Mouse (Mus musculus) megakaryocyte-erythroid progenitor cell, adult 5-6 weeks (primary cell): ENCODE data around the gene Olfr748. TPM values are rescaled to one million over a fixed set of nuclear protein-coding genes. Genes with fewer than 3 reads are reported as not detected.
"Not testable (repeated sequence)": the region's sequence is repeated elsewhere in the genome, so short reads cannot be mapped to it uniquely, and the experiment has no call there.

Experiments
- ATAC-seq: replicated peaks from 2 replicates; pipeline ENCODE4 v1.8.0; 2016; ENCODE audit warnings: mild to moderate bottlenecking, inconsistent platforms; ENCODE audit not compliant: severe bottlenecking, poor library complexity, low FRiP score, low TSS enrichment
- total RNA-seq, 2 experiments: library from RNA; stranded (forward) in 1 of 2; stranded (reverse) in 1 of 2; fragments of 200-1000, 215-1000 nt in 1 of 2; fragments of >200 nt in 1 of 2; fragmentation: Nextera tagmentation in 1 of 2; gene quantifications; 2 replicates each; pipeline ENCODE4 v1.2.3; 2014 to 2017

The Olfr748 gene
- not detected in 2 replicates for total RNA-seq (2014; fragmentation: Nextera tagmentation)
- not detected in 2 replicates for total RNA-seq (2017)

DNA sequence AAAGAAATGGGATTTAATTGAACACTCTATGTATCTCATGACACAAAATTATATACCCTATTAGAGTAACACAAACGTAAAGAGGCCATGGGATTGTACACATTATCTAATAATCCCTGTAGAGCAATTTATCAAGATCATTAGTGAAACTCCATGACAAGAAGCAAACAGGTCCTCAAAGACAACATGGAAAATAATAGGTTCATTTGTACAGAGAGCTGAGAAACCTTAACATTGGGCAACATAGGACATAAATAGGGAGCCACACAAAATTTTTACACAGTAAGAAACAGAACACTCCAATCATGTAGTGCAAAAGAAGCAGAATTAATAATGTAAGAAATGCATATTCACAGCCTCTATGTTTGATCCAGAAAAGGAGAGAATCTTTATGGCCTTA lies at the start of gene Olfr748:
Gene Olfr748, plus strand, starts transcription at position 301 of the 400 bp plus-strand sequence.
- no peak for ATAC-seq

DNA sequence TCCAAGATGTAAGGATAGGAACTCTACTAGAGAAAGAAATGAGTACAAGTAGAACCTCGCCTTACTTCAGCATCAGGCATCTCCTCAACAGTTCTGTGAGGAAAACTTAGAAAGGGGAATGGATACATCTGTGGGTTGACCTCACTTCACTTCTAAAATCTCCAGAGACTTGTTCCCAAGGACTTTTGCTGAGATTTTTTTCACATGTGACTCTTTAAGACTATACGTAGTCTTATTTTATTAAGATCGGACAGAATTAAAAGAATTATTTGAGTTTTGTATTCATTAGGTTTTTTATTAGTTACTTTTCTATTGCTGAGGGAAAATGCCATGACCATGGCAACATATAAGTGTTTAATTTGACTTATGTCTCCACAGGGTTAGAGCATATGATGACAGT lies 14.1 kb upstream of the Olfr748 start, which contains the start of gene Olfr747:
Gene Olfr747, minus strand, starts transcription at position 101 of the 400 bp plus-strand sequence.
- no peak for ATAC-seq

DNA sequence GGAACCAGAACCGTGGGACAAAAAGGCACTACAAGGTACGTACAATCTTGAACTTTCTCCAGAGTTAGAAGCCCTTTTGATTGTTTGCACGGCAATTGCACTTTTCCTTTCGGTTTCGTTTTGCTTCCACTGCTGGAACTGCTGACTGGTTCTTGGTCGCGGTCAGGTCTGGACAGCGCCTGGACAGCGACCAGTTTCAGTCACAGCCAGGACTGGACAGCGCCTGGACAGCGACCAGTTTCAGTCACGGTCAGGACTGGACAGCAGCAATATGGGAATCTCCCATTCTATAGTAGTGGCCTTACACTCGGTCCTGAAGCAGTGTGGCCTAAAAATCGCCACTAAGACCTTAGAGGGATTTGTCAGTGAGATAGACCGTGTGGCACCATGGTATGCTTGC lies 12.7 kb downstream of the Olfr748 start:
- ATAC-seq, result not testable (repeated sequence)

DNA sequence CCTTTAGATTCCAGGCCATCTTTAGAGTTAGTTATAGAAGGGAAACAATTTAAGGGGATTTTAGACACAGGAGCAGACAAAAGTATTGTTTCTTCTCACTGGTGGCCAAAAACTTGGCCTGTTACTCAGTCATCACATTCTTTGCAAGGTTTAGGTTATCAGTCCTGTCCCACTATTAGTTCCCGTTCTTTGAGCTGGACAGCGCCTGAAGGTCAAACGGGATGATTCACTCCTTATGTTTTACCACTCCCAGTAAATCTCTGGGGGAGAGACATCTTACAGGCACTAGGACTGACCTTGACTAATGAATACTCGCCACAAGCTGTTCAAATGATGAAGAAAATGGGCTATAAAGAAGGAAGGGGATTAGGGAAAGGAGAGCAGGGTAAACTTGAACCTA lies 15.2 kb downstream of the Olfr748 start:
- not testable (repeated sequence) for ATAC-seq

DNA sequence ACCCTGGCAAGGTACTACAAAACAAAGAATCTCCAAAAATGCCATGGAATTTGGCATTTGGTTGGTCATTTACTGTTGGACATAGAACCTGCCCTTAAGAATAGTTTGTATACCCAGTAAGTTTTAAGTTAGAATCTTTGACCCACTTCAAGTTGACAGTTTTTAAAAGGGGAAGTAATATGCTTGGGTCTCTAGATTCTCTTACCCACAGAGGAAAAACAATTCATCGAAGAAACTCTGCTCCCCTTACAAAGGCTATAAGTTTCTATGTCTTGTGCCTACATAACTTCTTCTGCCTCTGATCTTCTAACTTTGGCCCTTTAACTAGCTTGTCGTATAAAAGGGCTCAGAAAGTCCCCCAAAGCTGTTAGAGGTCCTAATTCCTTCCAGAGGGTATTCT lies 33.2 kb downstream of the Olfr748 start:
- no peak for ATAC-seq

DNA sequence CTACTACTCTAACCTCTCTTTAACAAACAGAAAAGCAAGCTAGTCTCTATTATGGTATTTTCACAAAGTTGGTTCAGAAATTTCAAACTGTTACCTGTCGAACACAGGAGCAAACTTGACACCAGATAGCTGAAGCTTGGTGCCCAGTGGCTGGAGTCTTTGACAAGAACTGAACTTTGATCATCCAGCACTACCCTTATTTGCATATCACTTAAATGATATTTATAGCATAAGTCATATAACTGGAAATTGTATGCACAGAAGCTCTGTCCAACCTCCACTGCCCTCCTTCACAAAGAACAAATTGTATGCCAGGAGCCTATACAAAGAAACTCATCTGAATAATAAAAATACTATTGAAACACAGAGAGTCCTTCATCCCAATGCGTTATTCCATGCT lies 34.4 kb downstream of the Olfr748 start:
- ATAC-seq, result no peak

DNA sequence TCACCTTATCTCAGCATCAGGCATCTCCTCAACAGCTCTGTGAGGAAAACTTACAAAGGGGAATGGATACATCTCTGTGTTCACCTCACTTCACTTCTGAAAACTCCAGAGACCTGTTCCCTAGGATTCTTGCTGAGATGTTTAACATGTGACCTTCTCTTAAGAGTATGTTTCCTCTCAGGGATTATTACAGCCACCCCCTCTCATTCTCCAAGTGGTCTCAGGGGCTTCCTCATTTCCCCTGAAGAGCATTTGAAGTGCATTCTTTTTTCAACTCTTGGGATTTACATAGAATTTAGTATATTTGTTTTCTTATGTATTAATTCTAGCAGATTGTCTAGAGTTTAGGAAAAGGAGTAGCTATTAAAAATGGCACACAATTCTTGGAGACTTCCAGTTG lies 37.8 kb downstream of the Olfr748 start, which contains the start of gene Olfr749:
Gene Olfr749, minus strand, starts transcription at position 101 of the 400 bp plus-strand sequence.
- no peak for ATAC-seq

DNA sequence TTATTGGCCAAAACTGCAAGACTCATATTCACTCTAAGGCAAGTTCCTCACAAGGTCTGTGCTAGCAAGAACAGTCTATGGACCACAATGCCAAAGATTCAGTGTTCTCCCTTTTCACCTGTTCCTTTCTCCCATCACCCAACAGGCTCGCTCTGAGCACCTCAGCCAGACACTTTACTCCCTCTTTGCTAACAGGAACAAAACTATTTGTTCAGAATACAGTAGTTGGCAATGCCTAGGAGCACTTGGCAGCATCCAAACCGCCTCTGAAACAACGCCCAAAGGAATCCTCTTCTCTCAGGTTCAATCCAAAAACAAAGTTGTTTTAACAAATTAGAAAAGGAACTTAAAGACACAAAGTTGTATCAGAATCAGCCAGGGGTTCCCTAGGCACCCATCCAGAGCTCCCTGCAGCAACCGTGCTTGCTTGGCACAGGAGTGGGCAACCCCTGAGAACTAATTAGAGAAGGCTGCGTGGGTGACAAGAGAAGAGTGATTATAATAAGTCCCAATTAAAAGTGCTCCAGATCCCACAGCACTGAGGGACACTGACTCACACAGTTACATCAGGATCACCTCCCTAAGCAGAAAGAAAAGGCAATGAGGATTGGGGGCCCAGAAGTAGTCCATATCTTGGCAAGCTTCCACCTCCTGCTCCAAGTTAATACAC lies 51.4 kb downstream of the Olfr748 start:
- ATAC-seq, result no peak

Other genes starting within 250 kb of the Olfr748 start
- not detected in 2 replicates for gene Olfr741, start 234.6 kb upstream of the Olfr748 start, total RNA-seq (2014; fragmentation: Nextera tagmentation)
- gene Olfr741, start 234.6 kb upstream of the Olfr748 start, total RNA-seq (2017), result not detected in 2 replicates
- gene Olfr742, start 203.8 kb upstream of the Olfr748 start, total RNA-seq (2014; fragmentation: Nextera tagmentation), result not detected in 2 replicates
- not detected in 2 replicates for gene Olfr742, start 203.8 kb upstream of the Olfr748 start, total RNA-seq (2017)
- not detected in 2 replicates for gene Olfr743, start 185.5 kb upstream of the Olfr748 start, total RNA-seq (2014; fragmentation: Nextera tagmentation)
- not detected in 2 replicates for gene Olfr743, start 185.5 kb upstream of the Olfr748 start, total RNA-seq (2017)
- not detected in 2 replicates for gene Olfr744, start 92.5 kb upstream of the Olfr748 start, total RNA-seq (2014; fragmentation: Nextera tagmentation)
- gene Olfr744, start 92.5 kb upstream of the Olfr748 start, total RNA-seq (2017), result not detected in 2 replicates
- gene Olfr745, start 68.0 kb upstream of the Olfr748 start, total RNA-seq (2014; fragmentation: Nextera tagmentation), result not detected in 2 replicates
- not detected in 2 replicates for gene Olfr745, start 68.0 kb upstream of the Olfr748 start, total RNA-seq (2017)
- not detected in 2 replicates for gene Olfr746, start 60.3 kb upstream of the Olfr748 start, total RNA-seq (2014; fragmentation: Nextera tagmentation)
- not detected in 2 replicates for gene Olfr746, start 60.3 kb upstream of the Olfr748 start, total RNA-seq (2017)
- not detected in 2 replicates for gene Olfr747, start 14.2 kb upstream of the Olfr748 start, total RNA-seq (2014; fragmentation: Nextera tagmentation)
- not detected in 2 replicates for gene Olfr747, start 14.2 kb upstream of the Olfr748 start, total RNA-seq (2017)
- gene Olfr749, start 37.7 kb downstream of the Olfr748 start, total RNA-seq (2014; fragmentation: Nextera tagmentation), result not detected in 2 replicates
- gene Olfr749, start 37.7 kb downstream of the Olfr748 start, total RNA-seq (2017), result not detected in 2 replicates
- 25.4 and 29.8 TPM in 2 replicates for gene Ttc5, start 78.1 kb downstream of the Olfr748 start, total RNA-seq (2014; fragmentation: Nextera tagmentation)
- 25.4 and 36.3 TPM in 2 replicates for gene Ttc5, start 78.1 kb downstream of the Olfr748 start, total RNA-seq (2017)
- gene Ccnb1ip1, start 100.4 kb downstream of the Olfr748 start, total RNA-seq (2014; fragmentation: Nextera tagmentation), result not detected in 2 replicates
- gene Ccnb1ip1, start 100.4 kb downstream of the Olfr748 start, total RNA-seq (2017), result not detected in 2 replicates
- gene Parp2, start 100.5 kb downstream of the Olfr748 start, total RNA-seq (2014; fragmentation: Nextera tagmentation), result 66.6 and 128 TPM in 2 replicates
- 89.0 and 128 TPM in 2 replicates for gene Parp2, start 100.5 kb downstream of the Olfr748 start, total RNA-seq (2017)
- 11.1 and 25.3 TPM in 2 replicates for gene Tep1, start 163.2 kb downstream of the Olfr748 start, total RNA-seq (2014; fragmentation: Nextera tagmentation)
- gene Tep1, start 163.2 kb downstream of the Olfr748 start, total RNA-seq (2017), result 2.7 and 9.1 TPM in 2 replicates
- not detected in 2 replicates for gene Klhl33, start 190.1 kb downstream of the Olfr748 start, total RNA-seq (2014; fragmentation: Nextera tagmentation)
- not detected in 2 replicates for gene Klhl33, start 190.1 kb downstream of the Olfr748 start, total RNA-seq (2017)
- 76.3 and 83.3 TPM in 2 replicates for gene Osgep, start 217.5 kb downstream of the Olfr748 start, total RNA-seq (2014; fragmentation: Nextera tagmentation)
- gene Osgep, start 217.5 kb downstream of the Olfr748 start, total RNA-seq (2017), result 80.5 and 105 TPM in 2 replicates
- gene Apex1, start 217.6 kb downstream of the Olfr748 start, total RNA-seq (2014; fragmentation: Nextera tagmentation), result 152 and 166 TPM in 2 replicates
- gene Apex1, start 217.6 kb downstream of the Olfr748 start, total RNA-seq (2017), result 202 and 220 TPM in 2 replicates
- 12.6 and 21.0 TPM in 2 replicates for gene Pip4p1, start 223.5 kb downstream of the Olfr748 start, total RNA-seq (2014; fragmentation: Nextera tagmentation)
- 10.9 and 12.6 TPM in 2 replicates for gene Pip4p1, start 223.5 kb downstream of the Olfr748 start, total RNA-seq (2017)
- 297 and 354 TPM in 2 replicates for gene Pnp, start 223.7 kb downstream of the Olfr748 start, total RNA-seq (2014; fragmentation: Nextera tagmentation)
- gene Pnp, start 223.7 kb downstream of the Olfr748 start, total RNA-seq (2017), result 162 and 277 TPM in 2 replicates
- gene Gm49342, start 237.1 kb downstream of the Olfr748 start, total RNA-seq (2014; fragmentation: Nextera tagmentation), result not detected in 2 replicates
- 194 and 233 TPM in 2 replicates for gene Gm49342, start 237.1 kb downstream of the Olfr748 start, total RNA-seq (2017)
- gene Pnp2, start 248.6 kb downstream of the Olfr748 start, total RNA-seq (2014; fragmentation: Nextera tagmentation), result 28.8 and 44.9 TPM in 2 replicates
- gene Pnp2, start 248.6 kb downstream of the Olfr748 start, total RNA-seq (2017), result 9.8 and 12.2 TPM in 2 replicates